ENCODE assay signal across 9 mouse cellular contexts in genomic region chr1:183084085-183085050, GRCm38 (mm10).
DNase-seq lines count a peak whose midpoint lies in the region; ATAC-seq lines count a peak whose summit lies in the region.
"Had no signal": no experiment of that assay in that cellular context is flagged by ENCODE, and none has a peak within 500 bp of the region (broad histone marks: within the 10 kb centered on the region; RNA-seq: fewer than 3 reads in every experiment).

No protein-coding gene starts in this region.

- H3K9me3 ChIP-seq in hindbrain, embryonic 16.5 days (ENCODE audit: control insufficient read depth, low read length), result peaks cover 6% of the 10 kb centered on the region; the same call in 1 of the 2 replicates
- H3K9me3 ChIP-seq in hindbrain, embryonic 11.5 days (ENCODE audit: control insufficient read depth, low read length), result no peaks in the 10 kb centered on the region
- H3K9me3 ChIP-seq: midbrain, embryonic 15.5 days had no signal

- 0 out of 2 replicates have a peak, but pooled peaks have one; percentile 27 for ATAC-seq in hindbrain, embryonic 16.5 days
- ATAC-seq in hindbrain, embryonic 11.5 days (ENCODE audit: low FRiP score), result no peak
- ATAC-seq: midbrain, embryonic 15.5 days had no signal

- no peaks in the 10 kb centered on the region for H3K4me1 ChIP-seq in hindbrain, embryonic 16.5 days (ENCODE audit: control insufficient read depth, insufficient read depth, low read depth, low read length)
- no peaks in the 10 kb centered on the region for H3K4me1 ChIP-seq in hindbrain, embryonic 11.5 days (replicated peaks; ENCODE audit: control insufficient read depth, insufficient read depth, low read length)
- H3K4me1 ChIP-seq: midbrain, embryonic 15.5 days had no signal

- H3K4me3 ChIP-seq in hindbrain, embryonic 16.5 days (ENCODE audit: low read length), result no peak overlapping the region
- no peak overlapping the region for H3K4me3 ChIP-seq in hindbrain, embryonic 11.5 days (ENCODE audit: low read depth, low read length)
- H3K4me3 ChIP-seq: midbrain, embryonic 15.5 days had no signal

- no peak overlapping the region for H3K4me2 ChIP-seq in hindbrain, embryonic 16.5 days (ENCODE audit: low read length)
- H3K4me2 ChIP-seq in hindbrain, embryonic 11.5 days (replicated peaks; ENCODE audit: low read depth, low read length), result no peak overlapping the region
- H3K4me2 ChIP-seq: midbrain, embryonic 15.5 days had no signal

- 61% methylated on average over 8 of the region's 8 CpGs for WGBS in hindbrain, embryonic 16.5 days
- 91% methylated on average over 8 of the region's 8 CpGs for WGBS in hindbrain, embryonic 11.5 days

- no peak overlapping the region for H3K9ac ChIP-seq in hindbrain, embryonic 16.5 days (ENCODE audit: low read depth, low read length)
- H3K9ac ChIP-seq in hindbrain, embryonic 11.5 days (ENCODE audit: low read depth, low read length), result no peak overlapping the region
- H3K9ac ChIP-seq: midbrain, embryonic 15.5 days had no signal

- no peak overlapping the region for H3K27ac ChIP-seq in hindbrain, embryonic 16.5 days (ENCODE audit: low read depth, low read length)
- H3K27ac ChIP-seq in hindbrain, embryonic 11.5 days (ENCODE audit: low read depth, low read length), result no peak overlapping the region
- H3K27ac ChIP-seq: midbrain, embryonic 15.5 days had no signal

- peaks cover 21% of the 10 kb centered on the region for H3K36me3 ChIP-seq in hindbrain, embryonic 16.5 days (ENCODE audit: control insufficient read depth, insufficient read depth, low read length)
- peaks cover 10% of the 10 kb centered on the region for H3K36me3 ChIP-seq in hindbrain, embryonic 11.5 days (ENCODE audit: control insufficient read depth, insufficient read depth, low read length)

- DNase-seq in hindbrain, embryonic 11.5 days (ENCODE audit: low spot score), result no peak
- DNase-seq in fibroblast of lung, adult 2 months (ENCODE audit: low read depth), result peak; percentile 3
- peak; percentile 26 to 28 for DNase-seq in kidney, postnatal 4 days
- peak; percentile 30 for DNase-seq in lung, postnatal 14 days
- DNase-seq in ovary, postnatal 36 days (ENCODE audit: low spot score), result no peak
- DNase-seq in thymus, adult 18-20 months, result no peak
- DNase-seq in thymus, postnatal 0 days (ENCODE audit: low spot score), result no peak

- H3K27me3 ChIP-seq in hindbrain, embryonic 16.5 days (replicated peaks; ENCODE audit: control insufficient read depth, insufficient read depth, low read length), result no peaks in the 10 kb centered on the region
- H3K27me3 ChIP-seq in hindbrain, embryonic 11.5 days (ENCODE audit: control insufficient read depth, insufficient read depth, low read length), result no peaks in the 10 kb centered on the region
- H3K27me3 ChIP-seq: midbrain, embryonic 15.5 days had no signal

Comparison
In these comparisons a context has a peak if more than half of its experiments do, and no peak if none do; other contexts are left out.
1. DNase-seq: peak in fibroblast of lung, adult 2 months (single experiment), kidney, postnatal 4 days (2 of 2) and lung, postnatal 14 days (single experiment); none in hindbrain, embryonic 11.5 days (single experiment), ovary, postnatal 36 days (single experiment), thymus, adult 18-20 months (0 of 2) and thymus, postnatal 0 days (single experiment).